ENCODE assay signal across 8 mouse cellular contexts in the genomic region with DNA sequence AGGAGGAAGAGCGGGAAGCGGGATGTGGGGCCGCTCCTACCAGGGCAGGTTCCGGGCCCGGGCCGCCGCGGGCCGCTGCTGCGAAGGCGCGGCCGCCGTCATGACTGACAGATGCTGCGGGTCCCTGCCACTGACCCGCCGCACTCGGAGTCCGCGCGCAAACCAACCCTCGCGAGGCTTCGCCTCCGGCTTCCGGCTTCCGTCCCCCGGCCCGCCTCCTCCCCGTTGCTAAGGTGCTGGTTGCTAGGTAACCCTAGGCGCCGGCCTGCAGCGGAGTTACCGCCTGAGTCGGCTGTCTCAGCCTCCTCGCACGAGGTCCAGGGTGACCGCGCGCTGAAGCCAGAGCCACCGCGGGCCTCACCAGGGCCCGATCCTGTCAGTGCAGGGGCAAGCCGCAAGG. TPM values are rescaled to one million over a fixed set of nuclear protein-coding genes. Genes with fewer than 3 reads are reported as not detected.
DNase-seq lines count a peak whose midpoint lies in the region; ATAC-seq lines count a peak whose summit lies in the region.

A gene (minus strand): TSS at position 171 of the 400 bp plus-strand sequence.

- peak; percentile 94 for DNase-seq in CD4-positive helper T cell, adult 2 months (ENCODE audit: low read depth, low spot score)
- DNase-seq in brain, embryonic 18.5 days (ENCODE audit: low read depth, low spot score) = peak; percentile 82
- peak; percentile 98 for DNase-seq in kidney, postnatal 10 days
- DNase-seq in natural killer cell, adult 2 months (ENCODE audit: low spot score in 2 of 2) = peak; percentile 95

- peaks cover 16% of the 10 kb centered on the region for H3K9me3 ChIP-seq in heart, embryonic 13.5 days
- H3K9me3 ChIP-seq in liver, embryonic 12.5 days (replicated peaks) = peaks cover 6% of the 10 kb centered on the region
- H3K9me3 ChIP-seq in stomach, embryonic 15.5 days = no peaks in the 10 kb centered on the region

- peaks cover 16% of the 10 kb centered on the region for H3K4me1 ChIP-seq in heart, embryonic 13.5 days
- H3K4me1 ChIP-seq in liver, embryonic 12.5 days = peaks cover 27% of the 10 kb centered on the region
- H3K4me1 ChIP-seq in stomach, embryonic 15.5 days = peaks cover 14% of the 10 kb centered on the region; the same call in 1 of the 2 replicates

- H3K4me3 ChIP-seq in heart, embryonic 13.5 days = peak within 1 kb of the TSS; percentile 84
- peak within 1 kb of the TSS; percentile 82 for H3K4me3 ChIP-seq in liver, embryonic 12.5 days
- H3K4me3 ChIP-seq in stomach, embryonic 15.5 days (replicated peaks) = peak within 1 kb of the TSS; percentile 85

- peak within 1 kb of the TSS; percentile 60; the same call in 1 of the 2 replicates for H3K27ac ChIP-seq in heart, embryonic 13.5 days (replicated peaks)
- H3K27ac ChIP-seq in liver, embryonic 12.5 days = peak within 1 kb of the TSS; percentile 76
- H3K27ac ChIP-seq in stomach, embryonic 15.5 days = peak within 1 kb of the TSS; percentile 61; the same call in 1 of the 2 replicates

- peak within 1 kb of the TSS; percentile 91 for H3K9ac ChIP-seq in heart, embryonic 13.5 days
- peak within 1 kb of the TSS; percentile 87 for H3K9ac ChIP-seq in liver, embryonic 12.5 days
- peak within 1 kb of the TSS; percentile 88 for H3K9ac ChIP-seq in stomach, embryonic 15.5 days

- H3K27me3 ChIP-seq in heart, embryonic 13.5 days (replicated peaks) = no peaks in the 10 kb centered on the region
- no peaks in the 10 kb centered on the region for H3K27me3 ChIP-seq in liver, embryonic 12.5 days (replicated peaks)
- H3K27me3 ChIP-seq in stomach, embryonic 15.5 days (replicated peaks) = no peaks in the 10 kb centered on the region

- H3K4me2 ChIP-seq in heart, embryonic 13.5 days = peak within 1 kb of the TSS; percentile 88
- H3K4me2 ChIP-seq in liver, embryonic 12.5 days = peak within 1 kb of the TSS; percentile 82
- peak within 1 kb of the TSS; percentile 74 for H3K4me2 ChIP-seq in stomach, embryonic 15.5 days

- ATAC-seq in erythroid progenitor cell, adult 5-6 weeks (replicated peaks; ENCODE audit: low FRiP score, poor library complexity, severe bottlenecking) = peak; percentile 96
- peak; percentile 85 for ATAC-seq in heart, embryonic 13.5 days (ENCODE audit: extremely low read depth, insufficient number of reproducible peaks, low FRiP score, low TSS enrichment)
- ATAC-seq in liver, embryonic 12.5 days = peak; percentile 92
- peak; percentile 96 for ATAC-seq in stomach, embryonic 15.5 days (ENCODE audit: insufficient read depth, low FRiP score, low read depth)

- peaks cover 29% of the 10 kb centered on the region for H3K36me3 ChIP-seq in heart, embryonic 13.5 days
- peaks cover 34% of the 10 kb centered on the region for H3K36me3 ChIP-seq in liver, embryonic 12.5 days
- H3K36me3 ChIP-seq in stomach, embryonic 15.5 days = peaks cover 20% of the 10 kb centered on the region; the same call in 1 of the 2 replicates

- WGBS in heart, embryonic 13.5 days = under 1% methylated on average over 44 of the region's 44 CpGs
- WGBS in liver, embryonic 12.5 days (ENCODE audit: insufficient replicate concordance) = under 1% methylated on average over 44 of the region's 44 CpGs
- WGBS in stomach, embryonic 15.5 days = under 1% methylated on average over 44 of the region's 44 CpGs

RNA-seq across cellular contexts. Expression of the gene that starts here (rescaled TPM):
- total RNA-seq in erythroid progenitor cell, adult 5-6 weeks (2015; ENCODE audit: low replicate concordance) = 26.4 and 28.8 TPM in 2 replicates
- total RNA-seq in erythroid progenitor cell, adult 5-6 weeks (2017; ENCODE audit: low replicate concordance) = 30.8 and 54.1 TPM in 2 replicates
- polyA plus RNA-seq in heart, embryonic 13.5 days (2015; fragmentation: Nextera tagmentation; extraction: Ambion mirVana) = 64.3 and 67.7 TPM in 2 replicates
- polyA plus RNA-seq in liver, embryonic 12.5 days (2016; fragmentation: Nextera tagmentation; extraction: Ambion mirVana) = 83.6 and 88.5 TPM in 2 replicates
- 76.8 and 106 TPM in 2 replicates for polyA plus RNA-seq in stomach, embryonic 15.5 days (2015; fragmentation: Nextera tagmentation; extraction: Ambion mirVana)

Comparison
In these comparisons a context has a peak if more than half of its experiments do, and no peak if none do; other contexts are left out.
1. Peak in every context shown above with its lines: DNase-seq, ATAC-seq, H3K4me3 ChIP-seq and H3K27ac ChIP-seq.